Mouse (Mus musculus) forebrain, postnatal 0 days (tissue): ENCODE measurements around the gene Cysltr2. TPM values are rescaled to one million over a fixed set of nuclear protein-coding genes. Genes with fewer than 3 reads are reported as not detected.
A peak's percentile ranks its signal among the peaks of the same experiment; 100 is the strongest.

Experiments
- ATAC-seq: fragments of 200-750 bp; cut with Nextera tagmentation; 2 replicates; pipeline ENCODE4 v1.8.0; 2017; ENCODE audit warnings: mild to moderate bottlenecking, moderate library complexity
- DNase-seq: peaks from one replicate; pipeline ENCODE4 v3.0.0-alpha.2; 2015
- H3K27ac ChIP-seq: fragments of 300-500 bp; sonication (generic); 2 replicates; pipeline ENCODE4 v1.5.1; 2014; ENCODE audit warnings: low read depth, mild to moderate bottlenecking, antibody characterized with exemption, low read length, moderate library complexity, mixed read lengths
- H3K27me3 ChIP-seq: fragments of 300-500 bp; sonication (generic); 2 replicates; pipeline ENCODE4 v1.6.1; 2014; ENCODE audit warnings: mild to moderate bottlenecking, low read length, mixed read lengths; ENCODE audit not compliant: insufficient read depth
- H3K36me3 ChIP-seq: fragments of 300-500 bp; sonication (generic); 2 replicates; pipeline ENCODE4 v1.6.1; 2014; ENCODE audit warnings: mild to moderate bottlenecking, moderate library complexity; ENCODE audit not compliant: insufficient read depth
- H3K4me1 ChIP-seq: fragments of 300-500 bp; sonication (generic); 2 replicates; pipeline ENCODE4 v1.6.1; 2014; ENCODE audit warnings: antibody characterized with exemption; ENCODE audit not compliant: insufficient read depth
- H3K4me2 ChIP-seq: fragments of 300-500 bp; sonication (generic); 2 replicates; pipeline ENCODE4 v1.6.1; 2014; ENCODE audit warnings: low read depth, mild to moderate bottlenecking, moderate library complexity
- H3K4me3 ChIP-seq: fragments of 300-500 bp; sonication (generic); 2 replicates; pipeline ENCODE4 v1.5.1; 2014; ENCODE audit warnings: low read depth, low read length, mixed read lengths
- H3K9ac ChIP-seq: fragments of 300-500 bp; sonication (generic); 2 replicates; pipeline ENCODE4 v1.6.1; 2014; ENCODE audit warnings: mild to moderate bottlenecking
- H3K9me3 ChIP-seq: fragments of 300-500 bp; sonication (generic); 2 replicates; pipeline ENCODE4 v1.6.1; 2016; ENCODE audit warnings: low read length
- CTCF ChIP-seq: sonication (generic); IDR thresholded peaks from 2 replicates; pipeline ENCODE4 v1.5.1; 2016; ENCODE audit warnings: antibody characterized with exemption, control low read depth, low read depth
- WGBS: fragments of 180-500 bp; shearing (Covaris S2); extraction: QIAGEN DNeasy Blood & Tissue Kit; methylation state at CpG from one replicate; pipeline ENCODE4 v1.1.7; 2014; 5-methylcytosine and 5-hydroxymethylcytosine counted together
- polyA plus RNA-seq: library from polyadenylated mRNA; unstranded; fragments of >200 nt; fragmentation: Nextera tagmentation; extraction: Ambion mirVana; gene quantifications from 2 replicates; pipeline ENCODE4 v1.2.1, GENCODE M21; 2015
- total RNA-seq: library from RNA; depleted of rRNA; stranded (reverse); fragments of >200 nt; gene quantifications from 2 replicates; pipeline ENCODE4 v1.2.3, GENCODE M21; 2014

Cysltr2 gene
- total and polyA plus RNA-seq, 2 experiments from 2014 or later, result 0.38 to 0.64 TPM

GRCm38 (mm10) chr14:73083563-73083962 lies 34.6 kb upstream of the Cysltr2 start:
- Histone ChIP-seq H3K36me3 (no peaks in the 10 kb centered on the region), H3K27me3 (no peaks in the 10 kb centered on the region), H3K4me2 (no peak overlapping the region), H3K9ac (no peak overlapping the region), H3K4me3 (no peak overlapping the region), H3K27ac (no peak overlapping the region), H3K4me1 (no peaks in the 10 kb centered on the region), H3K9me3 (no peaks in the 10 kb centered on the region)
- whole genome bisulfite sequencing, result 91% methylated on average over 2 of the region's 2 CpGs
- no peak for ATAC-seq
- no peak for TF ChIP-seq CTCF
- no peak for DNase-seq

DNA sequence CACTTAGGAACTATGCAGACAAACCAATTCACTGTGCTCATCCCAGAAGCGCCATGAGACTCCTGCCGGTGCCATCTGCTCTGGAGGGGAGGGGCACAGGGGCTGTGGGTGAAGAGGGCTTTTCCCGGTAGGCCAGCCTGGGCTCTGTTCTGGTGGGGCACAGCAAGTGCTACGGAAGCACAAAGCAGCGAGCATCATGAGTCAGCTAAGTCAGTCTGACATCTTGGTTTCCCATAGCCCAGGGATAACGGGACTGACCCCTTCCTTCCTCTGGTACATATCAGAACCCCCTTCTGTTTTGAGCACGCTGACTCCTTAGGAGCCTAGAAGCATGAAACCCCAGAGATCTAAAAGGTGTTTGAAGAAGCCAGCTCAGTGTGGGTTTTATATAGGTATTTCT lies 15.5 kb upstream of the Cysltr2 start:
- WGBS, result 81% methylated on average over 7 of the region's 7 CpGs
- no peaks in the 10 kb centered on the region for H3K4me1 ChIP-seq
- DNase-seq, result no peak

GRCm38 (mm10) chr14:73058755-73059154 lies 9.8 kb upstream of the Cysltr2 start:
- WGBS, result 89% methylated on average over 2 of the region's 2 CpGs
- DNase-seq, result no peak

More for the DNA sequence above, 15.5 kb upstream of the Cysltr2 start:
- H3K9me3 ChIP-seq, result no peaks in the 10 kb centered on the region
- H3K36me3 ChIP-seq, result no peaks in the 10 kb centered on the region
- no peak for ATAC-seq
- no peak overlapping the region for H3K27ac ChIP-seq
- H3K4me2 ChIP-seq, result no peak overlapping the region
- no peak overlapping the region for H3K4me3 ChIP-seq
- H3K27me3 ChIP-seq, result no peaks in the 10 kb centered on the region
- H3K9ac ChIP-seq, result no peak overlapping the region
- TF ChIP-seq CTCF, result no peak

DNA sequence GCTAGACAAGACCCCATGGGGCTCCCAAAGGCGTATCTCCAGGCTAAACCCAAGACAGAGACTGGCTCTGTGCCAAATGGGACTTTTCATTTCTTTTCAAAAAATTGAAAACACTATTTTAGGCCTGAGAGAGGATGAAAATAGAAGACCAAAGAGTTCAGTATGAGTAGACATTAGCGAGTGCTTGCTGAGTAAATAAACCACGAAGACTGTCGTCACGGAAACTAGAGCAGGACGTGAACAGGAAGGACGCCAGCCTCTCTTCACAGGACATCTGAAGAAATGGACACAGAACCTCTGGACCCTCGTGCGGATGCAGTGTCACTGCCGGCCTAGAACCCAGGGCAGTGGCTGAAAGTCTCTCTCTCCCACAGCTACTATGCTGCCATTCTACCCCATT lies 8.8 kb upstream of the Cysltr2 start:
- no peak overlapping the region for H3K9ac ChIP-seq
- no peaks in the 10 kb centered on the region for H3K9me3 ChIP-seq
- no peak overlapping the region for H3K4me2 ChIP-seq
- ATAC-seq, result no peak
- H3K4me3 ChIP-seq, result no peak overlapping the region
- no peaks in the 10 kb centered on the region for H3K27me3 ChIP-seq
- no peak overlapping the region for H3K27ac ChIP-seq
- 57% methylated on average over 10 of the region's 10 CpGs for WGBS
- DNase-seq, result peak; percentile 1
- H3K4me1 ChIP-seq, result no peaks in the 10 kb centered on the region
- no peaks in the 10 kb centered on the region for H3K36me3 ChIP-seq
- TF ChIP-seq CTCF, result no peak

More at GRCm38 (mm10) chr14:73058755-73059154, 9.8 kb upstream of the Cysltr2 start:
- Histone ChIP-seq H3K9me3 (no peaks in the 10 kb centered on the region), H3K9ac (no peak overlapping the region), H3K27me3 (no peaks in the 10 kb centered on the region), H3K27ac (no peak overlapping the region), H3K4me2 (no peak overlapping the region), H3K4me1 (no peaks in the 10 kb centered on the region), H3K36me3 (no peaks in the 10 kb centered on the region), H3K4me3 (no peak overlapping the region)
- TF ChIP-seq CTCF, result no peak
- no peak for ATAC-seq

GRCm38 (mm10) chr14:73056813-73057212 lies 7.9 kb upstream of the Cysltr2 start:
- Histone ChIP-seq H3K4me2 (no peak overlapping the region), H3K4me1 (no peaks in the 10 kb centered on the region), H3K9me3 (no peaks in the 10 kb centered on the region), H3K27me3 (no peaks in the 10 kb centered on the region), H3K9ac (no peak overlapping the region), H3K27ac (no peak overlapping the region), H3K36me3 (no peaks in the 10 kb centered on the region), H3K4me3 (no peak overlapping the region)
- no peak for ATAC-seq
- TF ChIP-seq CTCF, result no peak
- no peak for DNase-seq
- WGBS, result 97% methylated on average over 6 of the region's 6 CpGs

- DNase-seq (no peak), ATAC-seq (no peak)
- no peak overlapping the region for H3K4me2 ChIP-seq
- no peaks in the 10 kb centered on the region for H3K9me3 ChIP-seq
- no peak for TF ChIP-seq CTCF
- H3K36me3 ChIP-seq, result no peaks in the 10 kb centered on the region
- no peak overlapping the region for H3K27ac ChIP-seq
- H3K4me1 ChIP-seq, result no peaks in the 10 kb centered on the region
- no peaks in the 10 kb centered on the region for H3K27me3 ChIP-seq
- 82% methylated on average over 9 of the region's 9 CpGs for WGBS
- no peak overlapping the region for H3K9ac ChIP-seq
- H3K4me3 ChIP-seq, result no peak overlapping the region
Observed at GRCm38 (mm10) chr14:73045199-73045928, 3.5 kb downstream of the Cysltr2 start.

DNA sequence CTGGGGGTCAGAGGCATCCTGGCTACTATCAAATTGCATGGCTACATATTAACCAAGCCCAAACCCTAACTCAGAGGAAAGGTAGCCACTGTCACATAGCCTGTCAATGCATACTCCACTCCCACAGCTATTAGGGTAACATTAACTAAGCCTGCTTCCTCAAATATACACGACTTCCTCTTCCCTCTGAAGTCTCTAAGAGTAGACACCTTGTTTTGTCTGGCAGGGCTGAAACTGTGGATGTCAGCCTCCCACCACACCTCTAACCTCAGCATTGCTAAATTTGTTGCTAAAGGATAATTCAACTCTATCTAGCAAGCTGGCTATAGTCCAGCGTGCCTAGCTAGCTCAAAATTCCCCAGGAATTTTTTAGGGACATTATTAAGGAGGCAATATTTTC lies 7.2 kb downstream of the Cysltr2 start:
- no peak overlapping the region for H3K9ac ChIP-seq
- DNase-seq, result no peak
- ATAC-seq, result no peak
- no peaks in the 10 kb centered on the region for H3K36me3 ChIP-seq
- H3K9me3 ChIP-seq, result no peaks in the 10 kb centered on the region
- no peak for TF ChIP-seq CTCF
- 81% methylated on average over 2 of the region's 2 CpGs for WGBS
- no peaks in the 10 kb centered on the region for H3K27me3 ChIP-seq
- no peak overlapping the region for H3K4me3 ChIP-seq
- H3K4me1 ChIP-seq, result no peaks in the 10 kb centered on the region
- no peak overlapping the region for H3K4me2 ChIP-seq
- H3K27ac ChIP-seq, result no peak overlapping the region
